Mouse (Mus musculus) ovary, adult 2 months (tissue): Measurements from ENCODE around the gene Arhgap11a. TPM values are rescaled to one million over a fixed set of nuclear protein-coding genes. Genes with fewer than 3 reads are reported as not detected.

Source experiments
- polyA plus RNA-seq: library from polyadenylated mRNA; depleted of rRNA; stranded (reverse); fragments of >200 nt; gene quantifications from 2 replicates; pipeline ENCODE4 v1.2.3, GENCODE M21; 2012; rRNA removed

Arhgap11a gene
- polyA plus RNA-seq: 1.9 TPM in 2 replicates

DNA sequence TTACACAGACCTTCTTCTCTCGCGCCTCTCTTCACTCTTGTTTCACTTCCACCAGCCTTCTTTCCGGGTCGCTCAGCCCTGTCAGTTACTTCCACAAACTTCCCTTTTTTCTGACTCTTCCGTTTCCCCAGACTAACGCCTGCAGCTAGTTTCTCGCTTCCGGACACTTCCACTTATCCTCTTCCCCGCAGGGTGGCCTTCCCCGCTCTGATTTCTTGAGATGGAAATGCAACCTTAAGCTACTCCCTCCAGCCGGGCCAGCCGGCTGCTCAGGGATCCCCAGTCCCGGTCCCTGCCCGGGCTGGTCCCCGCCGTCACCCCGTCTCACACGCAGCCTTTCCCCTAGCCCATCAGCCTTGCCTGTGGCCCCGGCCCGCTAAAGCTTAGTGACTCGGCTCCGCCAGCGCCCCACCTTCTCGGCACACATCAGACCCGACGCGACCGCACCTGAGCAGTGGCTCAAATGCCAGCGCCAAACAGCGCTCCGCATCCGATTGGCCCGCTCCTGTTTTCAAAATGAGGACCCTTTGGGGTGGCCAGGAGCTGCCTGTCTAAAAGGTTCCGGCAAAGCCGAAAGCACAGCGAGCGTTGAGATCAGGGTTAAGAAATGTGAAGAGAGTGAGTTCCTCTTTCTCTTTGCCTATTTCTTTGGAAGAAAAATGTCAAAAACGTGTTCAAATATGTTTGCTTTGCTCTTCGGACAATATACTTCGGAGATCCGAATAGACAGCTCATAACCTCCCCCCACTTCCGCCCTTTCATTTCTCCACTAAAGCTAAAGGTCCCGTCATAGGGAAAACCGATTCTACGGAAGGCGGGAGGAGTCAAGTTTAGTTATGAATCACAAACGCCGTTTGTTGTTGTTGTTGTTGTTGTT is at the start of gene Arhgap11a:
Gene Arhgap11a (minus strand): TSS at position 417 of the 877 bp plus-strand sequence.

DNA sequence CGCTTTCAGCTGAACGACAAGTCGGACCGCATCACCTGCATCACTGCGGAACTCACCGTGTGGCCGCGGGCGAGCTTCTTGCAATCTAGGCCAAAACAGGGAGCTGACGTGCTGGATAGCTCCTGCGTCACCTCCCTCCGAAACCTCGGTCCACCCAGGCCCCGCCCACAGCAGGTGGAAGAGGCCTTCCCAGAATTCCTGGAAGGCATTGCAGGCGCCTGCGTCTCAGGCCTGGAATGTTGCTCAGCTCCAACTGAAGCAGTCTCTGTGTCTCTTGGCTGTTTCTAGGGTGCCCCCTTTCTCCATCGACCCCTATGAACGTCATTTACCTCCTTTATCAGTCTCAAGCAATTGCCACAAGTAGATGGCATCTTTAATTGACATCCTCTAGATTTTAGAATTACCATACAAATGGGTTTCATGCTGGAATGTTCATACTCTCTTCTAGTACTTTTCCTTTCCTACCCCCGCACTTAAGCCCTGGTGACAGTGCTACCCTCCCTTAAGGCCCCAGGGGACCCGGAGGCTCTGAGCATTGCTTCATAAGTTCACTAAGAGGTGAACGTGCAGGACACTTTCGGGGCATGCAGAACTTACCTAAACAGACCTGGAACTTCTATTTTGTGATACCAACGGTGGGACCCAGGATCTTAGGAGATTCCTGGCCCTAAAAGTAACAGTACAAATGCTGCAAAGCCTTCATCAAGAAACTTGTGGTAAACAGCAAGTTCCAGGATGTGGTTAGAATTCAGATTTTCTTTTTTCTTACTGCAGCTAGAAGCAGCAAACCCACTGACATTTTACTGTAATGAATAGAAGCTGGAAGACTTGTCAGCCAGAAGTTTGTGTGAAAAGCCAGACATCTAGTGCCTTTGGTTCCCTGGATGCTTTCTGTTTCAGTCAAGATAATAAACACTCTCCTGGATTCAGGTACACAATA is 19.2 kb downstream of the Arhgap11a start, which contains the start of gene Scg5:
Gene Scg5 (minus strand): TSS at position 179 of the 940 bp plus-strand sequence.

Other genes with a start within 250 kb of the Arhgap11a start
- 6.0 and 7.4 TPM in 2 replicates for gene Grem1, start 90.0 kb downstream of the Arhgap11a start, polyA plus RNA-seq
- 2.1 and 2.8 TPM in 2 replicates for gene Scg5, start 19.5 kb downstream of the Arhgap11a start, polyA plus RNA-seq
- not detected in 2 replicates for gene Gjd2, start 165.0 kb upstream of the Arhgap11a start, polyA plus RNA-seq
- 1.0 and 1.1 TPM in 2 replicates for gene Actc1, start 204.9 kb upstream of the Arhgap11a start, polyA plus RNA-seq